Mouse (Mus musculus): Measurements from ENCODE around the gene Klf16.

The Klf16 gene

GRCm38 (mm10) chr10:80539493-80539892 is 37.6 kb downstream of the Klf16 start:
- DNase-seq (ENCODE audit: low spot score): no peak

GRCm38 (mm10) chr10:80538710-80539394 is 38.3 kb downstream of the Klf16 start, which contains the start of gene Atp8b3:
TSS of gene Atp8b3 (minus strand) at chr10:80539124.
- peak; percentile 80 for DNase-seq (ENCODE audit: low spot score)

- no peak for DNase-seq (ENCODE audit: low spot score)
Observed at GRCm38 (mm10) chr10:80538180-80538579, 38.9 kb downstream of the Klf16 start.

- peak; percentile 36 for DNase-seq (ENCODE audit: low spot score)
Observed at GRCm38 (mm10) chr10:80535711-80536110, 41.4 kb downstream of the Klf16 start.

GRCm38 (mm10) chr10:80535071-80535470 is 42.0 kb downstream of the Klf16 start:
- DNase-seq (ENCODE audit: low spot score): no peak

GRCm38 (mm10) chr10:80533704-80534103 is 43.4 kb downstream of the Klf16 start:
- peak; percentile 55 for DNase-seq (ENCODE audit: low spot score)

GRCm38 (mm10) chr10:80532783-80533182 is 44.3 kb downstream of the Klf16 start:
- DNase-seq (ENCODE audit: low spot score): no peak

- peak; percentile 57 for DNase-seq (ENCODE audit: low spot score)
Observed at GRCm38 (mm10) chr10:80526172-80526571, 50.9 kb downstream of the Klf16 start.

GRCm38 (mm10) chr10:80523299-80523698 is 53.8 kb downstream of the Klf16 start:
- no peak for DNase-seq (ENCODE audit: low spot score)

GRCm38 (mm10) chr10:80519287-80519686 is 57.8 kb downstream of the Klf16 start:
- DNase-seq (ENCODE audit: low spot score): no peak
